Mouse (Mus musculus) urinary bladder, postnatal 10 days (tissue): ENCODE results near the gene Fam110c.

Source experiments
- DNase-seq: peaks from one replicate; pipeline ENCODE4 v3.0.0; 2022; ENCODE audit warnings: low spot score

The Fam110c gene

DNA sequence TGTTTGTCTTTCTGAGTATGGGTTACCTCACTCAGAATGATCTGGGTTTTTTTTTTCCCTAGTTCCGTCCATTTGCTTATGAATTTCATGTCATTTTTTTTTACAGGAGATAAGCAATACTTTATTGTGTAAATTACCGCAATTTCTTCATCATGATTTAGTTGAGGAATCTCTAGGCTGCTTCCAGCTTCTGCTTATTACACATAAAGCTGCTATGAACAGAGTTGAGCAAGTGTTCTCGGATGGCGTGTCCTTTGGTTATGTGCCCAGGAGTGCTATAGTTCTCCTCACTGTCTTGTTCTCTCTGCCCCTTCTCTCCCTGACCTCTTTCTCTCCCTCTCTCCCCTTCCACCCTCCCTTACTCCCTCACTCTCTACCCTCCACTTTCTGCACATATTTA lies 28.2 kb downstream of the Fam110c start:
- DNase-seq, result no peak

DNA sequence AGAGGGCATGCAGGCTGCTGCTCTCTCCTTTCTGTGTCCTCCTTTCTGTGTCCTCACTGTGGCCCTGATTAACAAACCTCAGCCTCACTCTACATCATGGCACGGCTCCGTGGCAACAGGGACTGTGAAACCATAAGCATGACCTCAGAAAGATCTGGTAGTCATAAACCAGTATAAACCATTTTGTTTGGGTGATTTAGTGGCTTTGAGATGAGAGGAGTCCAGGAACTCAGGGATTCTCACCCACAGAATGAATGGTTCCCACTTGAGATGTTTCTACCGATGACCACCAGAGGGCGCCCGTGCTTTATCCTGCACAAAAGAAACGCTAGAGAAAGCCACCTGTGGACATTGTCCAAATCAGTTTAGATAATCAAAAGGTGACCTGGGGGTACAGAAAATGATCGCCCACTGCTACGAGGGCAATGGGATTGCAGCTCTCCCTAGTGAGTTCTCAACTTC lies 42.4 kb downstream of the Fam110c start:
- DNase-seq, result no peak

DNA sequence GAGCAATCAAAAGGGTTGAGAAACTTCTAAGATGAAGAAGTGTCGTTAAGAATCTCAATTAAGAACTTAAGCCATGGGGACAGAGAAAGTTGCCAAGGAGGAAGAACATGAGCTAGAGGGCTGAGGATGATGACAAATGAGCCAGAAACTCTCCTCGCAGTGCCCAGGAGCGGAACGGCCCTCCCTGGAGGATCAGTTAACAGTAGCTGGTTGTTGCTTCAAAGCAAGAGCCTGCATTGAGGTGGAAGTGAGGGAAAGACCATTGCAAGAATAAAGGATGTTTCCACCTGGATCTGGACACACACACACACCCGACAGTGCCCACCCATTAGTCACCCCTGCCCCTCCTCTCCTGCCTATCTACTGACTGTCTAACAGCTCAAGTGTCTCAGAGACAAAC lies 46.9 kb downstream of the Fam110c start:
- DNase-seq, result no peak

DNA sequence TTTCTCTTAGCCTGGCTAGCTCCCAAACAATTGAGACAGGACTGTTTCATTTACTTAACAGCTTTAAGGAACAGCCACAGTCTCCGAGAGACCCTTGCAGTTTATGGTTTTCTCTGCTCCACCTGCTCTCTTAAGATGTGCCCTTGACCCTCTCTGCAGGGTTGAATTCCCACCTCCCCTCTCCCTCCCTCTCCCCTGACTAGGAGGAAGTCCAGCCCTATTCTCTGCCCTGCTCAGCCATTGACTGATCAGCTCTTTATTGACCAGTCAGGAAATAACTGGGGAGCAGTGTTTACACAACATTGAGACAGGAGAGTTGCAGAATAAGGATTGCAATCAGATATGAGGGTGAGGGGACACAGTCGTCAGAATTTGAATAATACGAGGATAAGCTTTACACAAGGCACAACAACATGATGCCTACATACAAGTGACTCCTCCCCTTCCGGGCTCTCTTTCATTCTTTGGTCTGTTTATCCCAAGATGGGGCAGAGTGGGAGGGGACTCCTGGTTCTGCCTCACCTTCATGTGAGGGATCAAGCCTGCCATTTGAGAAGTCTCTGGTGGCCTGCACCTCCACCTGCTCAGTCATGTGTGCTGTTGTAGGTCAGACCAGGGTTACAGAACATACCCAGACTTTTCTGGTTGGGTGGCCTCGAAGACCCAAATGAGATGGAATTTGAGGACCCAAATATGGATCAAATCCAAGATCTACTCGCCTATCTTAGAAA lies 49.4 kb downstream of the Fam110c start:
- no peak for DNase-seq

DNA sequence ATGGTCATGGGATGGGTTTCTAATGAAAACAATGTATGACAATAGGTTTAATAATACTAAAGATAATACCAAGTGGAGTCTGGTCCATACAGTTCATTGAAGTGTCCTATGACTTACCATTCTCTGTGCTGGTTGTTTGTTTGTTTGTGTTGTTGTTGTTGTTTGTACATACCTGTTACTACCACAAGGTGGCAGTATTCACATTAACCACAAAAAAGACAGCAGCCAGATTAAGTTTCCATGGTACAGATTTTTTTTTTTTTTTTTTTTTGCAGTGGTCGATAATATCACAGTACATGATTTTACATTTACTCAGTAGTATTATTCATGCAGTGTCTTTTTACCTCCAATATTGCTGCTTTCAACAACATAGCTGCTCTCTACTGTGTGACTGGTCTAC lies 52.4 kb downstream of the Fam110c start:
- DNase-seq, result no peak

DNA sequence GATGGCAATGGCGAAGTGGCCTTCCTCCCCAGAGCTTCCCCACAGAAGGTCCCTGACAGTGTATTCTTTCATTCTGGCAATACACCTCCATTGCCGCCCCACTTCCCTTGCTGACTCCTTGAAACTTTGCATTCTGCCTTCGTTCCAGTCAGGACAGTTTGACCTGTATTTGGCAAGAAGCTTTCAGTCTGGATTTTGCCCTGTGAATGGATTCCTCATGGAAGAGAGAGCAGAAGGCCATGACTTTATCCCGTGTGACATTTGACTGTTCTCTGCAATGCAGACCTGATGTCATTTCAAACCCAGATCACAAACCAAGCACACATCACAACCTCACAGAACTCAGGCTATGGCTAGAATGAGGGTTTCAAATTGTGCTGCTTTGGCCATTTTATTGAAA lies 55.9 kb downstream of the Fam110c start:
- DNase-seq, result no peak
